Mouse (Mus musculus): Measurements from ENCODE around the gene Herpud1. TPM values are rescaled to one million over a fixed set of nuclear protein-coding genes. Genes with fewer than 3 reads are reported as not detected.
A peak's percentile ranks its signal among the peaks of the same experiment; 100 is the strongest.

The Herpud1 gene
- total and polyA plus RNA-seq, 3 experiments = 124 to 257 (median 206) TPM

- no peaks in the 10 kb centered on the region for H3K27me3 ChIP-seq (replicated peaks)
- no peaks in the 10 kb centered on the region for H3K9me3 ChIP-seq (replicated peaks; ENCODE audit: low read length)
- in situ Hi-C loops (cut with MboI; ENCODE audit: low pct_ligation_motif_present, low pct_unique_long_range_greater_than_20kb, low sequenced_read_pairs) (no loop called here), dilution Hi-C loops (cut with MboI; ENCODE audit: extremely low pct_ligation_motif_present, extremely low pct_unique_long_range_greater_than_20kb, low sequenced_read_pairs) (no loop called here)
- H3K27ac ChIP-seq (ENCODE audit: insufficient read depth, low read depth) = peak overlapping the region; percentile 79
- H3K4me2 ChIP-seq (ENCODE audit: insufficient read depth, low read depth, poor library complexity, severe bottlenecking) = peak overlapping the region; percentile 95
- peaks cover 17 to 45% of the 10 kb centered on the region in 2 experiments for H3K36me3 ChIP-seq (replicated peaks in 1 of 2; ENCODE audit: control insufficient read depth in 1 of 2, insufficient read depth in 1 of 2, low read length in 1 of 2)
- peaks cover 39 to 90% of the 10 kb centered on the region in 2 experiments for H3K4me1 ChIP-seq (ENCODE audit: control insufficient read depth in 1 of 2, insufficient read depth in 2 of 2)
- peak overlapping the region; percentile 63 for H3K9ac ChIP-seq (ENCODE audit: insufficient read depth, low read depth)
- peaks cover 78% of the 10 kb centered on the region for H3K79me2 ChIP-seq (replicated peaks; ENCODE audit: control insufficient read depth, extremely low read depth, insufficient read depth, poor library complexity, severe bottlenecking)
- TF ChIP-seq HCFC1 (IDR thresholded peaks at IDR 0.05; ENCODE audit: low read depth, low read length) (0 out of 2 replicates have a peak, but pooled peaks have one; percentile 25), RCOR1 (conservative IDR thresholded peaks at IDR 0.05; ENCODE audit: low read depth, low read length) (peak; percentile 88), TBP (conservative IDR thresholded peaks at IDR 0.05; ENCODE audit: low read depth, low read length) (no peak), ETS1 (conservative IDR thresholded peaks at IDR 0.05; ENCODE audit: low read depth, low read length) (peak; percentile 84), BHLHE40 (IDR thresholded peaks at IDR 0.05; ENCODE audit: low read depth, low read length) (peak; percentile 84), KAT2A (IDR thresholded peaks at IDR 0.05; ENCODE audit: insufficient replicate concordance, low read length) (0 out of 2 replicates have a peak, but pooled peaks have one; percentile 31), RAD21 (IDR thresholded peaks at IDR 0.05; ENCODE audit: low read depth, low read length) (no peak; the same call in 1 of the 2 replicates), USF2 (conservative IDR thresholded peaks at IDR 0.05; ENCODE audit: low read depth, low read length) (no peak), SMC3 (IDR thresholded peaks at IDR 0.05; ENCODE audit: low read depth, low read length) (no peak), CTCF (conservative IDR thresholded peaks at IDR 0.05 in 1 of 2, IDR thresholded peaks at IDR 0.05 in 1 of 2; ENCODE audit: low read depth in 2 of 2, low read length in 2 of 2) (no peak), MXI1 (IDR thresholded peaks at IDR 0.05; ENCODE audit: low read depth, low read length) (peak; percentile 58; the same call in 1 of the 2 replicates), NELFE (IDR thresholded peaks at IDR 0.05; ENCODE audit: low read depth, low read length) (0 out of 2 replicates have a peak, but pooled peaks have one; percentile 36), MAFK (IDR thresholded peaks at IDR 0.05; ENCODE audit: insufficient replicate concordance, low read length) (0 out of 2 replicates have a peak, but pooled peaks have one; percentile 46), NRF1 (IDR thresholded peaks at IDR 0.05; ENCODE audit: low read depth, low read length) (no peak), EP300 (IDR thresholded peaks at IDR 0.05; ENCODE audit: low read length) (peak; percentile 89), JUND (conservative IDR thresholded peaks at IDR 0.05; ENCODE audit: low read depth, low read length) (no peak), POLR2A (IDR thresholded peaks at IDR 0.05; ENCODE audit: low read depth, low read length) (no peak), TCF12 (IDR thresholded peaks at IDR 0.05; ENCODE audit: low read depth, low read length) (peak; percentile 72), CHD1 (IDR thresholded peaks at IDR 0.05; ENCODE audit: low read depth, low read length) (peak; percentile 65; the same call in 1 of the 2 replicates), UBTF (IDR thresholded peaks at IDR 0.05; ENCODE audit: low read depth, low read length) (no peak), ZKSCAN1 (IDR thresholded peaks at IDR 0.05; ENCODE audit: borderline replicate concordance, low read depth, low read length) (no peak), USF1 (IDR thresholded peaks at IDR 0.05; ENCODE audit: low read depth, low read length) (no peak; the same call in 1 of the 2 replicates), POLR2AphosphoS2 (IDR thresholded peaks at IDR 0.05; ENCODE audit: low read depth, low read length) (no peak), ZC3H11A (IDR thresholded peaks at IDR 0.05; ENCODE audit: low read depth, low read length) (no peak), MYC (IDR thresholded peaks at IDR 0.05; ENCODE audit: low read depth, low read length) (peak; percentile 68; the same call in 1 of the 2 replicates), MAX (IDR thresholded peaks at IDR 0.05; ENCODE audit: low read length) (peak; percentile 70), PAX5 (IDR thresholded peaks at IDR 0.05; ENCODE audit: low read length) (no peak), SIN3A (IDR thresholded peaks at IDR 0.05; ENCODE audit: low read length) (peak; percentile 73), IRF4 (IDR thresholded peaks at IDR 0.05; ENCODE audit: low read depth, low read length) (peak; percentile 79; the same call in 1 of the 2 replicates), MAZ (IDR thresholded peaks at IDR 0.05; ENCODE audit: low read depth, low read length) (0 out of 2 replicates have a peak, but pooled peaks have one; percentile 28), ZNF384 (IDR thresholded peaks at IDR 0.05; ENCODE audit: low read depth, low read length) (no peak), JUN (IDR thresholded peaks at IDR 0.05; ENCODE audit: insufficient read depth, low read depth, low read length) (peak; percentile 11; the same call in 1 of the 2 replicates), MEF2A (IDR thresholded peaks at IDR 0.05; ENCODE audit: borderline replicate concordance, low read depth, low read length) (peak; percentile 54; the same call in 1 of the 2 replicates), GABPA (IDR thresholded peaks at IDR 0.05; ENCODE audit: insufficient replicate concordance, low read depth, low read length) (no peak), ZMIZ1 (IDR thresholded peaks at IDR 0.05; ENCODE audit: low read depth, low read length) (no peak), CHD2 (IDR thresholded peaks at IDR 0.05; ENCODE audit: low read length) (peak; percentile 78), E2F4 (IDR thresholded peaks at IDR 0.05; ENCODE audit: insufficient replicate concordance, low read depth, low read length) (0 out of 2 replicates have a peak, but pooled peaks have one; percentile 51), ELF1 (IDR thresholded peaks at IDR 0.05; ENCODE audit: low read depth, low read length) (peak; percentile 21; the same call in 1 of the 2 replicates)
- H3K4me3 ChIP-seq (replicated peaks in 1 of 3; ENCODE audit: low read depth in 2 of 3, low read length in 2 of 3, poor library complexity in 1 of 3) = peak overlapping the region in 2 of 3 experiments; percentile 9 to 22
- no peak for DNase-seq (ENCODE audit: extremely low read depth)
These were observed 56.9 kb downstream of the Herpud1 start for GRCm38 (mm10) chr8:94443153-94443552.
